Mouse (Mus musculus) limb, embryonic 15.5 days (tissue): Measurements from ENCODE around the gene Nelfe. TPM values are rescaled to one million over a fixed set of nuclear protein-coding genes. Genes with fewer than 3 reads are reported as not detected.
"Not testable (repeated sequence)": the region's sequence is repeated elsewhere in the genome, so short reads cannot be mapped to it uniquely, and the experiment has no call there.

Experiments
- ATAC-seq: fragments of 200-750 bp; cut with Nextera tagmentation; 2 replicates; pipeline ENCODE4 v1.8.0; 2017; ENCODE audit warnings: low read depth, moderate TSS enrichment; ENCODE audit not compliant: insufficient number of reproducible peaks, low FRiP score, low TSS enrichment
- H3K27ac ChIP-seq: fragments of 300-500 bp; sonication (generic); 2 replicates; pipeline ENCODE4 v1.5.1; 2015; ENCODE audit warnings: moderate library complexity, mild to moderate bottlenecking, inconsistent platforms
- H3K27me3 ChIP-seq: fragments of 300-500 bp; sonication (generic); 2 replicates; pipeline ENCODE4 v1.6.1; 2015; ENCODE audit warnings: inconsistent platforms
- H3K36me3 ChIP-seq: fragments of 300-500 bp; sonication (generic); 2 replicates; pipeline ENCODE4 v1.6.1; 2015; ENCODE audit warnings: inconsistent platforms
- H3K4me1 ChIP-seq: fragments of 300-500 bp; sonication (generic); 2 replicates; pipeline ENCODE4 v1.6.1; 2015; ENCODE audit warnings: inconsistent platforms
- H3K4me2 ChIP-seq: fragments of 300-500 bp; sonication (generic); 2 replicates; pipeline ENCODE4 v1.6.1; 2015; ENCODE audit warnings: mild to moderate bottlenecking, inconsistent platforms
- H3K4me3 ChIP-seq: fragments of 300-500 bp; sonication (generic); 2 replicates; pipeline ENCODE4 v1.5.1; 2015; ENCODE audit warnings: mild to moderate bottlenecking, inconsistent platforms
- H3K9ac ChIP-seq: fragments of 300-500 bp; sonication (generic); 2 replicates; pipeline ENCODE4 v1.6.1; 2015; ENCODE audit warnings: inconsistent platforms
- H3K9me3 ChIP-seq: fragments of 300-500 bp; sonication (generic); 2 replicates; pipeline ENCODE4 v1.6.1; 2016; ENCODE audit warnings: inconsistent platforms
- WGBS: fragments of 180-500 bp; shearing (Covaris S2); methylation state at CpG from one replicate; pipeline ENCODE4 v1.1.7; 2015; 5-methylcytosine and 5-hydroxymethylcytosine counted together
- polyA plus RNA-seq: library from polyadenylated mRNA; unstranded; fragments of >200 nt; fragmentation: Nextera tagmentation; extraction: Ambion mirVana; gene quantifications from 2 replicates; pipeline ENCODE4 v1.2.1, GENCODE M21; 2015

The Nelfe gene
- 90.1 and 96.4 TPM in 2 replicates for polyA plus RNA-seq

- peaks cover 21% of the 10 kb centered on the region for H3K4me1 ChIP-seq
- peak within 1 kb of the TSS; percentile 93 for H3K4me2 ChIP-seq
- ATAC-seq, result peak; percentile 94
- peak within 1 kb of the TSS; percentile 63; the same call in 1 of the 2 replicates for H3K27ac ChIP-seq
- H3K9ac ChIP-seq, result peak within 1 kb of the TSS; percentile 95
- H3K9me3 ChIP-seq, result no peaks in the 10 kb centered on the region
- peaks cover 61% of the 10 kb centered on the region for H3K36me3 ChIP-seq
- no peaks in the 10 kb centered on the region for H3K27me3 ChIP-seq
- peak within 1 kb of the TSS; percentile 99 for H3K4me3 ChIP-seq
- WGBS, result under 1% methylated on average over 58 of the region's 65 CpGs
Measured at GRCm38 (mm10) chr17:34849722-34850516, at the start of gene Nelfe, which contains the start of gene Skiv2l. TSS of gene Nelfe (plus strand) at chr17:34850391. TSS of gene Skiv2l (minus strand) at chr17:34850210.

- H3K4me2 ChIP-seq, ATAC-seq, H3K27ac ChIP-seq, H3K4me3 ChIP-seq, H3K36me3 ChIP-seq, H3K9ac ChIP-seq, H3K27me3 ChIP-seq, H3K9me3 ChIP-seq, H3K4me1 ChIP-seq: not testable (repeated sequence)
- 90% methylated on average over 16 of the region's 16 CpGs for WGBS
Measured at GRCm38 (mm10) chr17:34800781-34801305, 49.3 kb upstream of the Nelfe start.

GRCm38 (mm10) chr17:34802756-34803155 is 47.4 kb upstream of the Nelfe start:
- not testable (repeated sequence) for H3K4me3 ChIP-seq

GRCm38 (mm10) chr17:34803367-34803766 is 46.8 kb upstream of the Nelfe start:
- not testable (repeated sequence) for H3K4me1 ChIP-seq, H3K27me3 ChIP-seq, H3K9me3 ChIP-seq, H3K27ac ChIP-seq, H3K4me3 ChIP-seq, ATAC-seq, H3K9ac ChIP-seq, H3K4me2 ChIP-seq, H3K36me3 ChIP-seq
- WGBS, result 97% methylated on average over 6 of the region's 6 CpGs

More at GRCm38 (mm10) chr17:34802756-34803155, 47.4 kb upstream of the Nelfe start:
- not testable (repeated sequence) for H3K27me3 ChIP-seq, H3K36me3 ChIP-seq, H3K4me1 ChIP-seq, ATAC-seq, H3K27ac ChIP-seq, H3K9me3 ChIP-seq, H3K4me2 ChIP-seq, H3K9ac ChIP-seq
- 88% methylated on average over 9 of the region's 9 CpGs for WGBS

GRCm38 (mm10) chr17:34804301-34804700 is 45.9 kb upstream of the Nelfe start, which contains the start of gene Cyp21a1:
TSS of gene Cyp21a1 (minus strand) at chr17:34804561.
- 91% methylated on average over 6 of the region's 6 CpGs for whole genome bisulfite sequencing
- not testable (repeated sequence) for ATAC-seq, H3K4me3 ChIP-seq, H3K4me1 ChIP-seq, H3K9ac ChIP-seq, H3K36me3 ChIP-seq, H3K27ac ChIP-seq, H3K4me2 ChIP-seq, H3K27me3 ChIP-seq, H3K9me3 ChIP-seq

GRCm38 (mm10) chr17:34804871-34805562 is 45.2 kb upstream of the Nelfe start:
- Histone ChIP-seq H3K27ac (no peak overlapping the region), H3K36me3 (no peaks in the 10 kb centered on the region), H3K4me3 (no peak overlapping the region), H3K4me1 (no peaks in the 10 kb centered on the region), H3K9me3 (peaks cover 6% of the 10 kb centered on the region; the same call in 1 of the 2 replicates), H3K9ac (no peak overlapping the region), H3K4me2 (no peak overlapping the region), H3K27me3 (no peaks in the 10 kb centered on the region)
- WGBS, result 72% methylated on average over 6 of the region's 6 CpGs
- no peak for ATAC-seq

- no peaks in the 10 kb centered on the region for H3K36me3 ChIP-seq
- no peak overlapping the region for H3K27ac ChIP-seq
- no peak overlapping the region for H3K4me3 ChIP-seq
- WGBS, result 65% methylated on average over 3 of the region's 3 CpGs
- no peaks in the 10 kb centered on the region for H3K4me1 ChIP-seq
- no peak for ATAC-seq
- no peak overlapping the region for H3K9ac ChIP-seq
- no peak overlapping the region for H3K4me2 ChIP-seq
- H3K27me3 ChIP-seq, result no peaks in the 10 kb centered on the region
- H3K9me3 ChIP-seq, result peaks cover 6% of the 10 kb centered on the region; the same call in 1 of the 2 replicates
Measured at GRCm38 (mm10) chr17:34807176-34807575, 43.0 kb upstream of the Nelfe start.

- Histone ChIP-seq H3K4me1 (no peaks in the 10 kb centered on the region), H3K27me3 (no peaks in the 10 kb centered on the region), H3K27ac (no peak overlapping the region), H3K9me3 (peaks cover 6% of the 10 kb centered on the region; the same call in 1 of the 2 replicates), H3K9ac (no peak overlapping the region), H3K4me3 (no peak overlapping the region), H3K4me2 (no peak overlapping the region), H3K36me3 (no peaks in the 10 kb centered on the region)
- WGBS, result 79% methylated on average over 6 of the region's 6 CpGs
- no peak for ATAC-seq
Measured at GRCm38 (mm10) chr17:34808599-34809205, 41.5 kb upstream of the Nelfe start.

- not testable (repeated sequence) for H3K36me3 ChIP-seq, H3K27me3 ChIP-seq, H3K4me2 ChIP-seq, H3K4me1 ChIP-seq, H3K9ac ChIP-seq, H3K4me3 ChIP-seq, H3K27ac ChIP-seq, ATAC-seq, H3K9me3 ChIP-seq
- WGBS, result 90% methylated on average over 5 of the region's 5 CpGs
Measured at GRCm38 (mm10) chr17:34810411-34810810, 39.8 kb upstream of the Nelfe start.

GRCm38 (mm10) chr17:34810811-34811210 is 39.4 kb upstream of the Nelfe start:
- not testable (repeated sequence) for H3K4me2 ChIP-seq, H3K27me3 ChIP-seq, H3K9ac ChIP-seq, H3K27ac ChIP-seq, H3K4me1 ChIP-seq, H3K4me3 ChIP-seq, H3K36me3 ChIP-seq, ATAC-seq, H3K9me3 ChIP-seq
- 75% methylated on average over 8 of the region's 8 CpGs for WGBS

GRCm38 (mm10) chr17:34811275-34811674 is 38.9 kb upstream of the Nelfe start:
- no peak for ATAC-seq
- 67% methylated on average over 15 of the region's 15 CpGs for WGBS
- Histone ChIP-seq H3K4me3 (no peak overlapping the region), H3K4me2 (no peak overlapping the region), H3K4me1 (no peaks in the 10 kb centered on the region), H3K27me3 (no peaks in the 10 kb centered on the region), H3K9me3 (no peaks in the 10 kb centered on the region), H3K36me3 (no peaks in the 10 kb centered on the region), H3K9ac (no peak overlapping the region), H3K27ac (no peak overlapping the region)
